Mouse (Mus musculus) 416B (cell line): ENCODE measurements around the gene Slc24a3.
A peak's percentile ranks its signal among the peaks of the same experiment; 100 is the strongest.

Source experiments
- DNase-seq: peaks from one replicate; pipeline ENCODE4 v3.0.0; 2011; ENCODE audit warnings: low read depth

The Slc24a3 gene

DNA sequence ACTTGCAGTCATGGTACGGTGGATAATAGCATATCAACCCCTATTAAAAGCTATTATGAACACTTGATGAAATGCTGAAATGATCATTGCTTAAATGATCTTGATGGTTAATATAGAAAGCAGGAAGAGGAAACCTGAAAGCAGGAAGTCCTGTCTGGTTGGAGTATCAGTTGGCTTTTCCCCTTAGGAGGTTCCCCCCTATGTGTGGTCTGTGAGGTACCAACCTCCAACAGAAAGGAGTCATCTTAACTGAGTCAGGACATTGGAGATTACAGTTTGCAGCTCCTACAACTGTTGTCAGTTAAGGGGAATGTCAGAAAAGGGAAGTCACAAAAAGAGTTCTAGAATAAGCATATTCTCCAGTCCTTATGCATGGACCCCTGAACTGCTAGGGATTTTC is 266.5 kb downstream of the Slc24a3 start:
- DNase-seq = peak; percentile 55

DNA sequence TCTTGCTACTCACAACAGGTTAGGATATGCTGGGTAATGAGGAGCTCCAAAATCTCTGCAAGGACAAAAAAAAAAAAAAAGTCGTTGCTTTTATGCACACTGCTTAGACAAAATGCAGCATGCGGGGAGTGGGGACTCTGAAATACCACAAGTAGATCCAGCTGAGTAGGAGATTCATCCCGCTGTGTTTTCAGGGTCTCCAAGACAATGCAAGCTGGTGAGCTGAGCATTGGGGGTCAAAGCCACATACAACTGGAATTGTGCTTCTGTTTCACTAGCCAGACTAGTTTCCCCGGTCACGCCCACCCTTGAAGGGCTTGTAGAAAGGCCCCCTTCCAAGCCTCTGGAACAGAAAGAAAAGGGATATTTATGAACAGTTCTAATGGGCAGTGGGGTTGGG is 270.8 kb downstream of the Slc24a3 start:
- no peak for DNase-seq

DNA sequence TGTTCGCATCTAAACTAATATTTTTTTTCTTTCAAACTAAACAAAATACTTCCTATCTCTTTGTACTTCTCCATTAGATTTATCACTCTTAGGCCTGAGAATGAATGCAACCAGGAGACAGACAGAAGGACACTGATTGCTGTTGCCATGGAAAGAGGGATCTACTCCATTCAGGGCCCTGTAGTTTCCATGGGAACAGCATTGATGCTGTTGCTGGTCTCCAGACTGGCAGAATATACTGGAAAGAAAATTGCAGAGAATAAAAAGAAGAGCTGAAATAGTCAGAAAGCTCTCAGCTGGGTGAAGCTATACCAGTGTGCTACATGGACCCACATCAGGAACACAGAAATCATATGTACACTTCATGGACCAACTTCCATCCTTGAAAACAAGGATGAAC is 272.2 kb downstream of the Slc24a3 start:
- no peak for DNase-seq

DNA sequence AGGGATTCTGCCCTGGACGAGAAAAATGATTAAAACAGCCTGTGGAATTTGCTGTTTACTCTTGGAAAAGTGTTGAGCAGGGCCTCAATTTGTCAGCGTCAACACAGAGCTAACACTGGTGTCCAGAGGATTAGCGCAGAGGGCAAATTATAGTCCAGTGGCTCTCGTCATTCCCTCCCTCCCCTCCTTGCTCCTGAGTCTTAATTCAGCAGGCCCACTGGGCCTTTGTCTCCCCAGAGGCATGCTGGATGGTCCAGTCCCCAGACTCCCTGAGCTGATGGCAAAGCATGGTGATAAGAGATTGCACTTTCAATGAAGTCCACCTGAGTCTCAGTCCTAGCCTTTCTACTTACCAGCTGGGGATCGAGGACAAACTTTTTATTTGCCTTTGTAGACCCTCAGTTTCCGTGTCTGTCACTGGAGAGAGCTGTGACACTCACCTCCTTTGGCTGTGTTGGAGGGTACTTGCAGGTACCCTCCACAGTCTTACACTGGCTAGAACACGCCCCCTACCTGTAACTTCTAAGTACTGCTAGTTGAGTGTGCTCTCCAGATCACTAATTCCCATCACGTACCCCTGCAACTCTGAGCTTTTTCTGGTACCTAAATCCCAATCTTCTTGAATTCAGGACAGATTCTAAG is 289.7 kb downstream of the Slc24a3 start:
- DNase-seq = peak; percentile 54

DNA sequence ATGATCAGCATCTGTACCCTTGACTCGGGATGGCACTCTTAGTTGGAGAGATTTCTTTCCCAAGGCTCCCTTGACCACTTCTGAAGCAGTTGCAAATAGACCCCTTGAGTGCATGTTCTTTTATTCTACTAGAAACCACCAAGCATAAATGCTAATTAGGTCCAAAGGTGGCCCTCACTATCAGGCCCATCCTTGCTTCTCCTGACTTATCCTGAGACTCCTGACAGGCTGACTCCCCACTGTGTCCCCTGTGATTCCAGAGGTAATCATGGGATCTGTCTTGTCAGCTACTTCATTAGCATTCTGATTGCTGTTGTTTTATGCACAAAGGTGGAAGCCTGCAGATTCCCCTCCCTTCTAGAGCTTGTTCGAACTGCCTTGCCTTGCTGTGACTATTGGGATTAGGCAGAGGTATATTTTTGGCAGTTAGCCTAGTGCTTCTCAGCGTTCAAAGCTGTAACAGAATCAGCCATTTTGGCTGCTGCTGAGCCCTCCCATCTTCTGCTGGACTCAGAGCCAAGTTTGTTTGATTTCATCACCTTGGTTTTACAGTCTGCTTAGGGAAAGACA is 293.4 kb downstream of the Slc24a3 start:
- DNase-seq = no peak

DNA sequence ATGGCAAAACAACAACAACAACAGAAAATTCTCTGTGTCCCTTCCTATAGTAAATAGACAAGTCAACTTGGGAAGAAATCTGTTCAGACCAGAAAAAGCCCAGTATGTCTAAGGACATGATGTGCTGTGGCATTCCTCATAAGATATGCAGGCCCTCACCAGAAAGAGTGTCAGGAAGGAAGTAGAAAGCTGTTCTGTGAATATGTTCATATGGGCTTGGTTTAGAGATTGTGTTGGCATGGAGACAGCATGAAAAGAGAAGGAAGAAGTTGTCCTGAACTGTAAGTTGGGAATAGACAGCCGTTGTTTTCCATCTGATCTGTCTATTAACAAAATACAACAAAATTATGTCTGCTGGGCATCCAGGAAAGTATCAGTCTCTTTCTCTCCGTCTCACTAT is 294.7 kb downstream of the Slc24a3 start:
- no peak for DNase-seq

DNA sequence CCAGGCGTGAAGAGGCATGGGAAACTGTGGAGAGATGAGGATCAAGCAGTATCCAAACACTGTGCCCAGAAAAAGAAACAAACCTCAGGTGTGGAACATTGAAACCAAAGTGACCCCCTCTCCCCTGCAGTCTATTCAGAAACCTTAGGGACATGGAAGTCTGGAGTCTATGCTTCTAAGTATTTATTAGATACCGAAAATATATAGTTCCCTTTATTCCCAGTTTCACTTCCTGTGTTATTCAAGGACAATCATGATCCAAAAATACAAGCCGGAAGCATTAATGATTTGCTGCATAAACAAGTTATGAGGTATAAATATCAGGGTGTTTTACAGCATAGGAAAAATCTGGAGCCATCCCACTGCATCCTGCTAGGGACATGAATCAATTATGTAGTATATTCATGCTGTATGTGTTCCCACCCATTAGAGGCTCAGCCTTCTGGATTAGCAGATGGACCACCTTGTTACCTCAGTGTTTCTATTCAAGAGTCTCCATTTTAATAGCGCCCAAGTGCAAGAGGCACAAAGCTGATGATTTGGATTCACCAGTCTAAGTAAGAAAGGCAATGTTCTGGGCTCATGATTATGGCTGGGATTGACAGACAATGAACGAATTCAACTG is 301.3 kb downstream of the Slc24a3 start:
- DNase-seq = no peak

DNA sequence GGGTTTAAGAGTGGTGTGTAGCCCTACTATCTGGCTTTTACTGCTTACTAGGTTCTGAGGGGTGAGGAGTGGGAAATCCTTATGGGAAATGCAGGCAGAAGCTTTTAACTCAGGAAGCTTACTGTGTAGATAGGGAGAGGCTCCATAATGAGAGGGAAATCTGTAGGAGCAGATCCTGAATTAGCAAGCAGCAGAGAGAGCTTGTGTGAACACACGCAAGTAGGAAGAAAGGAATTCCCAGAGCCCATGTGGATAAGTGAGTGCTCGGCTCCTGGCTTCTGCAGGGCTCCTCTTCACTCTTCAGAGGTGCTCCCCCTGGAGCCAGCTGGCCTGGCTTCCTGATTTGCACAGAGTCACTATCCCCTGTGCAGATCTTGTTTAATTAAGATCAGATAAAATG is 309.9 kb downstream of the Slc24a3 start:
- DNase-seq = no peak

DNA sequence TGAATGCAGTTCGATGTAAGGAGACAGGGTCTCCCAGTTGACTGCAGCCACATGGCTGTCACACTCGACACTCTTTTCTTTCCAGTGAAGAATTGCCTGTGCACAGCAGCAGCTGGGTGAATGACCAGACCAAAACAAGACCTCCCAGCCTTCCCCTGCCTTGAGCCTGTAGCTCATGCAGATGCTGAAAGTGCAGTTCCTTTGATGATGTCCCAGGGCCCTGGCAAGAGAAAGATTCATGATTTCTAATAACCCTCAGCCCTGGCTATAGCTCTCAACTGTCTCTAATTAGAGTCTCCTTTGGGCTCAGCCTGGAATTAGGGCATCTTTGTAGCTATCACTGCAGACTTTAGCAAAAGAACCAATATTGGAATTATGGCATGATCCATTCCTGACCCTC is 312.1 kb downstream of the Slc24a3 start:
- DNase-seq = no peak

DNA sequence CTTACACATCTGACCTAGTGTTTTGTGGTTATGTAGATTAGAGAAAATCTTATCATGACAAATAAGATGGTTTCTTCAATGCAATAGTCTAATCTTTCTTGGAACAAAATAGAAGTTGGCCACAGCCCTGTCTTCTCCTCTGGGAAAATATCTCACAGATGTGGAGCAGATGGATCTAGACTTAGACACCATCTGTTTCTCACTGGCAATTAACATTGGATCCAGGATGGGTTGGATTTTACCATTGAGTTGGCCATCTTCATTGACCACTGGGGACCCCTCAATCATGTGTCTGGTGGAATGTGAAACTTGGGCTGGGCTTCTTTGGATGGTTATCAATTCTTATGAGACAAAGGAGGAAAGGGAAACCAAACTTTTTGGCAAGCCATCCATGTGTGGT is 332.7 kb downstream of the Slc24a3 start:
- DNase-seq = no peak

DNA sequence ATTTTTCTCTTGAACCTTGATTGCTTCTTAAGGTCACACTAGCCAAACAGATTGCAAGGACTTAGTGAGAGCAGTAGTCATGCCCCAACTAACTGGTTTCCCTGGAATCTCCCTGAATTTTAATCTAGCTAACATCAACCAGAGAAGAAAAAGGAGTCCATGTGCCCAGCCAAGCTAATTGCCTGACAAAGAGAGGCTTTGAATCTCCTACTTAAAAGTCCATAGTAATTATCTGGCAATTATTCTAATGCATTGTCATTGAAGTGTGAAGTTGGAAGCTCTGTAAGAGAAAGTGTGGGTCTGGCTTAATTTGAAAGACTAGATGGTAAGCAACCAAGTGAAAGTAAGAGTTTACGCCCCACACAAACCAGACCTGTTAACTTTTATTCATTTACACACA is 333.9 kb downstream of the Slc24a3 start:
- DNase-seq = no peak

DNA sequence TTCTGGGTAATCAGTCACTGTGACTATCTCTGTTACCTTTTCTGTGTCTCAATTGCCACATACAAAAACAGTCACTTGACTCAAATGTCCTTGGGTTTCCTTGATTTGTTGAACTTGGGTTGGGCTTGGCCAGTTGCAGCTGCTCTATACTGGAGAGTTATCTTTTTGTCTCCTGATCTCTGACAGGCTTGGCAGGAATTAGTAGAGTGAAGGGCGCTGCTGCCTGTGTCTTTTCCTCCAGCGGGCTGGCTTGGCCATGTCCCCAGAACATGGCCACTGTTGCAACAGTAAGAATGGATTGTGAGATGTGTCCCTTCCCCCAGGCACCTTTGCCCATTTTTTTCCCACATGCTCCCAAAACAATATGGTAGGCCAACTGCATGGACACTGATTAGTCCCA is 340.1 kb downstream of the Slc24a3 start:
- no peak for DNase-seq

DNA sequence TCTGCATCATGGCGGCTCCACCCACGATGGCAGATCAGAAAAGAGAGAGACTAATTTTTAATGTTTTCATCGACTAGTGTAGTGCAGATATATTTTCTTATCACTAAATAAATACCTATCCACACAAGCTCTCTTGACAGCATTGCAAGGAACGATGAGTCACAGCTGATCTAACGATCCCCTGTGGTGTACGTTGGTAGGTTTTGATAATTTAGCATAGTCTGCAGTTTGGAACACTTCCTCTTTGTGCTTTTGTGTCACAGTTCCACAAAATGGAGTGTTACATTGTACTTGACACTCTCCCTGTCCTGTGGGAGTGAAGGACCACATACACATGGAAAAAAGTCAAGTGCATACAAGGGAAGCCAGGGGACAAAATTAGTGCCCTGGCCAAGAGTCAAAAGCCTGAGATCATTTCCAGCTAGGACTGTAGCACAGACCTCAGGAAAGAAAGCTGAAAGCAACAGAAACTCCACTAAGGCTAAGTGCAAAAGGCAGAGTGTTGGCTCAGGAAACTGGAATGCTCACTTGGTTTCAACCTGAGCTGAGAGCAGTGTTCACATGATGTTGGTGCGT is 343.2 kb downstream of the Slc24a3 start:
- DNase-seq = peak; percentile 66

DNA sequence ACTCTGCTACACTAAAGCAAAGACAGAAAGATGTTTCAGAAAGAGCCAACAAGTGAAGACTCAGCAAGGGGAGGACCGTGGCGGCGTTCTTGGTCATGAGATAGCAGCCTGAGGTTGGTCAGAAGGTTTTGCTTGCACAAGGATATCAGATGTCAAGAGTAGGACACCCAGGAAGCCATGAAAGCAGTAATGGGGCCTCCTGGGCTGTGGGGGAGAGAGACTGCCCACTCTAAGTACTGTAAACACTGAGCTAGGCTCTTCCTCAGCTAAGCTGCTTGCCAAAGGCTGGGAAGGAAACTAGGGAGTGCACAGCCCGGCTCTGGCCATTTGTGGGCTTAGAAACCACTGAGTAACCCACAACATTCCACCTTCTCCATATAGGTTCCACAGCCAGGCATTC is 348.4 kb downstream of the Slc24a3 start:
- DNase-seq = peak; percentile 31

DNA sequence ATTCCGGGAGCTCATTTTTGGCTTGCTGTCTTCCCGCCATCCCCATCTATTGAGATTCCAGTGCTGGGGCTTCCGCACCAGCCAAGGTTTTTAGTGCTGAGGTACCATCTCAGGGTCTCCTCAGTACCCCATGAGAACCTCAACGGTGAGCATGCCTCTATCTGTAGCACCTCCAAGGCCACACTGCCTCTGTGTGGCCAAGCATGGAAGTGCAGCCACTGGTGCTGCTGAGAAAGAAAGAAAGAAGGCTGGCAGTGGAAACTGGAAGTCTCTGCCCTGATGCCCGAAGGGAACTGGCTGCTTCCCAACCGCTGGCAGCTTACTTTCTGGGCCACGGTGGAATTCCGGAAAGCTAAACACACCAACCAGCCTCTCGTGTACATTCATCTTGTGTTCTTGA is 349.8 kb downstream of the Slc24a3 start:
- peak; percentile 74 for DNase-seq

DNA sequence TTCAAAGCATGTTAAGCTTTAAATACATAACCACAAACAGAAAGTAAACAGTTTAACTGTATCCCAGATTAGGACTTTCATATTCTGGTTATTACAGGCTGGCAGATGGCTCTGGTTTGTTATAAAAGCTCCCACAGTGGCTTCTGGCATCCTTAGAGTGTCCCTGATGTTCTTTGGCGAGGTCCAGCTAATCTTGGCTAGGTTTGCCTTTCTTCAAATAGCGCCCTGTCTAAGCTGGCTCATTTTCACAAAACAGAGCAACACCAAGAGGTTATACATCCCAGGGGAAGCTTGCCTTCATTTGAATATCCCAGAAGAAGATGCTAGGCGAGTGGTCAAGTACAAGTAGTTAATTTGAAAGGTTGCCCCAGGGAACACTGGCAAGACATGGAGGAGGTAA is 354.5 kb downstream of the Slc24a3 start:
- DNase-seq = no peak

DNA sequence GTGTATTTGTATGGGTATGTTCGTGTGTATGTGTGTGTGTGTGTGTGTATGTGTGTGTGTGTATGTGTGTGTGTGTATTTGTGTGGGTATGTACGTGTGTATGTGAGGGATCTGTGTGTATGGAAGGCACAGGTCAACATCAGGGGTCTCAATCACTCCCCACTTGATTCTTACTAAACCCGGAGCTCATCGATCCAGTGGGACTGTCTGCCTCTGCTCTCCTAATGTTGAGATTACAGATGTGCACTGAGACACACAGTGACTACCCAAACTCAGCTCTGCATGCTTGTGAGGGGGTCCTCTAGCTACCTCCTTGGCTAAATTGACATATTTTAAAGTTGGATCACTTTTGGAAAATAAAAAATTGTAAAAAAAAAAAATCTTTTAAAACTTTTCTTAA is 355.8 kb downstream of the Slc24a3 start:
- no peak for DNase-seq

DNA sequence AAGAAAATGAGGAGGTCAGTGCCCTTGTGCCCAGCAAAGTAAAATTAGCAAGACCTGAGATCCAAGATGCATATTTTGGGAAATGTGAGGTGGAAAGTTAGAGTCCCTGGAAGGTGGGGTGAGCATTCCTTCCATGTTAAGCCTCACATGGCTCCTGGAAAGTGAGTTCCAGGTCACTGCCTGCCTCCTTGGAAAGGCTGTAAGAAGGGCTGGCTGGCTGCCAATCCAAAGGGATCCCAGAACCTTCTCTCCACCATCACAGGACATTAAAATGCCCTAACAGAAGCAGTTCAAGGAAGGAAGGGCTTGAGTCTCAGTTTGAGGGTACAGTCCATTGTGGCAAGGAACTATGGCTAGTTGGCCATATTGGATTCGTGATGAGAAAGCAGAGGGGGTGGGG is 359.6 kb downstream of the Slc24a3 start:
- DNase-seq = no peak

DNA sequence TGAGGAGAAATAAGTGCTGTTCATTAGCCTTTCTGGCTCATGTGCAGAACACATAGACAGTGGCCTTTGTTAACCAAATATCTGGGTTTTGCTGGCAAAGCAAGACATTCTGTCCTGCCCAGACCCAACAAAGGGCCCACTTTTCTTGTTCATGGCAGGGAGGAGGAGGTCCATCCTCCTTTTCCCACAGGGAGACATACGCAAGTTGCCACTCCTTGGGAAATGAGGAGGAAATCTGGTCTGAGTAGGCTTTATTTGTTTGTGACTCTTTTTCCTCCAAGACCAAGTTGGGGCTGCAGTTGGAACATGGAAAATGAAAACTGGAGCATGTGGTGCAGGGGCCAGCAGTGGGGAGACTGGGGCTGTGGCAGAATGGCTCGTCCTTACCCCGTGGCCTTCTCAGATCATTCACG is 363.4 kb downstream of the Slc24a3 start:
- DNase-seq = no peak

DNA sequence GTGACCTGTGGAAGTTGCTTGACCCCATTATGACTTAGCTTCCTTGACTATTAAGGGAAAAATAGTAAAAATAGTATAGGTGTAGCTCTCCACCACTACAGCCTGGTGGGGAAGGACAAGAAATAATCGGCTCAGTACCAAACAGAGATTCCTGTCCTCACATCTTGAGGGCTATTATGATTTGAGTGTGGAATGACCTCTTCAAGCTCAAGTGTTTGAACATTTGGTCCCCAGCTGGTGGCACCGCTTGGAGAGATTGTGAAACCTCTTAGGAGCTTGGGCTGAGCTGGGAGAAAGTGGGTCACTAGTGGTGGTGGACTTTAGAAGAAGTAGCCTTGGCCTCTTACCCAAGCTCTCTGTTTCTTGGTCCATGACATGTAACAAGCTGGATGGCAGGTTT is 365.5 kb downstream of the Slc24a3 start:
- no peak for DNase-seq

DNA sequence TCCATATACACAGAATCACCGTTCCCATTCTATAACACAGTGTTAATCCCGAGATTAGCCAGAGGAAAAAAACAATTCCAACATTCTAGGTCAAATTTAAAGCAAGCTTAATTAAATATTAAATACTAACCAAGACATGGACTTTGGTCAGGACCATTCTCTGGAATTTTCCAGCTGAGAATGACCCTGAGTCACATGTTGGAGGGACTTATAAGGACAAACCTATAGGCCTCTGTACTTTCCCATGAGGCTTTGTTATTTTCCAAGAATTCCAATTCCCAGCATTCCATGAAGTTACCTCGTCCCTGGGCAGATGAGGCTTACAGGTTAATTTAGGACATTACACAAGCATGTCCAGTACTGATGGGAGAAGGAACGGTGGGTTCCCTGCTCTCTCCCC is 367.8 kb downstream of the Slc24a3 start:
- no peak for DNase-seq

DNA sequence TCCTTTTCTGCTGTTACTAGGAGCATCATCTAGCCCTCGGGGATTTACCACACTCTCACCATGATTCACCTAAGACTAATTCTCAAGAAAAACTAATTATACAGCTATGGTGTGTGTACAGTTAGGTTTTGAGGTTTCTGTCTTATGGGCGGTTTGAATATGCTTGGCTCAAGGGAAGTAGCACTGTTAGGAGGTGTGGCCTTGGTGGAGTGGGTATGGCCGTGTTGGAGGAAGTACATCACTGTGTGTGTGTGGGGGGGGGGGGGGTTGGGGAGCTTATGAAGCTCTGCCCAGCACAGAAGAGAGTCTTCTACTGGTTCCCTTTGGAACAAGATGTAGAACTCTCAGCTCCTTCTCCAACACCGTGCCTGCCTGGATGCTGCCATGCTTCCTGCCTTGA is 368.2 kb downstream of the Slc24a3 start:
- peak; percentile 20 for DNase-seq

DNA sequence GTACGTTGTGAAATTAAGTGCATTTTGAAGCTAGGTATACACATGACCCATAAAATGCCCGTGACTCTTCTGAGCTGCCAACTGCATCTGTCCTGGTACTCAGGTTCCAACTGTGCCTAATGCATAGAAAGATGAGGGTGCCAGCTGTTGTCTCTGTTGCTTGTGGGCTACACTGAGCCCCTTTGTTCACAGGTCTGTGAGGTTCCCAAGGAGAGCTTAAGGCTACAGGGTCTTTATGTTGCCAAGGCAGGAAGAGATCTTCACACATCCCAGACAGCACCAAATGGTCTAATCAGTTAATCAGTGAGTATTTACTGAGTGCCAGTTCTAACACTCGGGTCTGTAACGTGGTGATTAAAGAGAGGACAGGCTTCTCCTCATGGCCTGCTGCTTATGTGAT is 369.4 kb downstream of the Slc24a3 start:
- no peak for DNase-seq

DNA sequence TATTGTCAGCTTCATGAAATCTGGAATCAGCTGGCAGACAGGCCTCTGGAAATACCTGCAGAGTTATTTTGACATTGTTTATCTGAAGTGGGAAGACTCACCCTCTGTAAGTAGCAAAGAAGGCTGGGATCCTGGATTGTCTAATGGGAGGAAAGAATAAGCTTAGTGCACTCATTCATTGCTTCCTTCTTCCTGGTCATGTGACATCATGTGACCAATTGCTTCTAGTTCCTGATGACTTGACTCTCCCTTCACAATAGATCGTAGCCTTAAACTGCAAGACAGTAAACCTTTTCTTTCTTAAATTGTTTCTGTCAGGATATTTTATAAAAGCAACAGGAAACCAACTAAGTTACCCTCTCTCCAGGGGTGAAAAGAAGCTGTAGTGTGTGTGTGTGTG is 374.1 kb downstream of the Slc24a3 start:
- DNase-seq = peak; percentile 5
